Mouse (Mus musculus) MEL (cell line): ENCODE results near the gene Katnb1.

ENCODE experiments used
- BHLHE40 ChIP-seq: IDR thresholded peaks from 2 replicates; pipeline ENCODE4 v1.6.1; 2012; ENCODE audit warnings: low read depth, mild to moderate bottlenecking, inconsistent platforms, low read length, improper control_type of control experiment, borderline replicate concordance
- CTCF ChIP-seq, 3 experiments: IDR thresholded peaks in 2 of 3; conservative IDR thresholded peaks in 1 of 3; 2 replicates each; pipeline ENCODE4 v1.5.1; 2011 to 2012; ENCODE audit warnings: low read length in 3 of 3, low read depth in 2 of 3, mild to moderate bottlenecking in 2 of 3, improper control_type of control experiment in 1 of 3, inconsistent platforms in 1 of 3, mixed read lengths in 1 of 3, moderate library complexity in 1 of 3; ENCODE audit not compliant: control insufficient read depth in 1 of 3, insufficient read depth in 1 of 3, poor library complexity in 1 of 3, severe bottlenecking in 1 of 3
- E2F4 ChIP-seq: IDR thresholded peaks from 2 replicates; pipeline ENCODE4 v1.6.1; 2011; ENCODE audit warnings: low read depth, low read length, improper control_type of control experiment, borderline replicate concordance
- EP300 ChIP-seq, 2 experiments: IDR thresholded peaks; 2 replicates each; pipeline ENCODE4 v1.6.1; 2011; ENCODE audit warnings: improper control_type of control experiment in 2 of 2, low read length in 2 of 2, low read depth in 1 of 2, mild to moderate bottlenecking in 1 of 2
- GATA1 ChIP-seq: IDR thresholded peaks from 2 replicates; pipeline ENCODE4 v1.6.1; 2011; ENCODE audit warnings: low read depth, low read length, improper control_type of control experiment
- KAT2A ChIP-seq: conservative IDR thresholded peaks from 2 replicates; pipeline ENCODE4 v1.6.1; 2012; ENCODE audit warnings: low read depth, low read length, improper control_type of control experiment, inconsistent platforms
- MAX ChIP-seq: IDR thresholded peaks from 2 replicates; pipeline ENCODE4 v1.6.1; 2011; ENCODE audit warnings: low read length, improper control_type of control experiment
- MYB ChIP-seq: IDR thresholded peaks from 2 replicates; pipeline ENCODE4 v1.6.1; 2011; ENCODE audit warnings: mild to moderate bottlenecking, low read depth, low read length, improper control_type of control experiment
- POLR2A ChIP-seq, 2 experiments: IDR thresholded peaks; 2 replicates each; pipeline ENCODE4 v1.6.1; 2011 to 2012; ENCODE audit warnings: low read length in 2 of 2, mild to moderate bottlenecking in 2 of 2, control low read depth in 1 of 2, improper control_type of control experiment in 1 of 2, low read depth in 1 of 2, moderate library complexity in 1 of 2; ENCODE audit not compliant: control insufficient read depth in 1 of 2, insufficient read depth in 1 of 2, poor library complexity in 1 of 2

GRCm38 (mm10) chr8:95137641-95138098 lies 56.7 kb downstream of the Katnb1 start:
- TF ChIP-seq POLR2A (IDR thresholded peaks at IDR 0.05; ENCODE audit: control insufficient read depth in 1 of 2, insufficient read depth in 1 of 2, low read depth in 1 of 2, low read length in 2 of 2, poor library complexity in 1 of 2), result no peak
- TF ChIP-seq CTCF (IDR thresholded peaks at IDR 0.05 in 2 of 3, conservative IDR thresholded peaks at IDR 0.05 in 1 of 3; ENCODE audit: control insufficient read depth in 1 of 3, insufficient read depth in 1 of 3, low read depth in 2 of 3, low read length in 3 of 3, poor library complexity in 1 of 3, severe bottlenecking in 1 of 3), result no peak
- no peak for TF ChIP-seq E2F4
- TF ChIP-seq EP300 (IDR thresholded peaks at IDR 0.05; ENCODE audit: low read depth in 1 of 2, low read length in 2 of 2), result no peak
- no peak for TF ChIP-seq BHLHE40
- no peak for TF ChIP-seq MYB
- TF ChIP-seq GATA1, result no peak
- TF ChIP-seq MAX, result no peak
- TF ChIP-seq KAT2A, result no peak
